ENCODE assay signal across 10 mouse cellular contexts in the genomic region with DNA sequence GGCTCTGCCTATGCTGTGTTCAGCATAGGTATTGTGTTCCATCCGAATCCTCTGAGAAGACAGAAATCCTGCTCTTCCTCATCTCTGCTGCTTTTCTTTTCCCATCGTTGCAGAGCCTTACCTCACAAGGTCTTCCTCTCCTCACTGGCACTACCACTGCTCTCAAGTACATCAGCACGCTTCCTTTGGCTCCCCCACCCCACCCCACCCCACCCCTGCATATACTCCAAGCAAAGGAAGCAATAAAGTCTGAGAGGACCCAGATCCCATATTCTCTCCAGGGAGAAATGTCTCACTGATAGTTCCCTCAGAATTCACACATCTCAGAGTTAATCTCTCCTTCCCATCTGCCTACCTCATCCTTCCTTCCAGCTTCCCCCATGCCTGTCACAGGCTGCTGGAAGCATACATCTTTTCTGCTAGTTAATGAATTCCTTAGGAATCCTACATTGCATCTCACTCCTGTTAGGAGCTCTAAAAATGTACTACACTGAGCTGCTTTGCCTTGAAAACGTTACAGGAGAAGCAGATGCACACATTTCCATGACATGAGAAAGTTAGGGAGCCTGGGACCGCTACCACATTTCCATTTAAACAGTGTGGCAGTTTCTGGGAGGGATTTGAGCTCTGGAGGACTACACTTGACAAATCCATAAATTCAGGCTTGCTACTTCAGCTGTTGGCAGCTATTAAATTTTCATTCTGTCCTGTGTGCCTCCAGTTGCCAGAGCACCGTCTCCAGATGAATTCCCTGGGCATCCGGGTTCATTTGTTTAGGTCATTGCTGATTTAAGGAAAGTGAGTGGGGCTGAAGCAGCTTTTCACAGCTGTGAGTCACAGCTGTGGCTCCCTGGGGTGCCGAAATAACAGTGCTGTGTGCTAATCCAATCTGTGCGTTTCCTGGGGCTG. TPM values are rescaled to one million over a fixed set of nuclear protein-coding genes. Genes with fewer than 3 reads are reported as not detected.
DNase-seq lines count a peak whose midpoint lies in the region; ATAC-seq and TF ChIP-seq lines count a peak whose summit lies in the region.
"Had no signal": no experiment of that assay in that cellular context is flagged by ENCODE, and none has a peak within 500 bp of the region (broad histone marks: within the 10 kb centered on the region; RNA-seq: fewer than 3 reads in every experiment).

No protein-coding gene starts in this region.

- H3K4me1 ChIP-seq in heart, postnatal 0 days (ENCODE audit: control insufficient read depth, insufficient read depth): no peaks in the 10 kb centered on the region
- peaks cover 16% of the 10 kb centered on the region for H3K4me1 ChIP-seq in midbrain, embryonic 14.5 days (ENCODE audit: control insufficient read depth, insufficient read depth, low read length)
- H3K4me1 ChIP-seq in cerebellum, adult 2 months (ENCODE audit: control insufficient read depth, insufficient read depth, low read length): no peaks in the 10 kb centered on the region
- H3K4me1 ChIP-seq: heart, embryonic 15.5 days had no signal

- peak; percentile 63 for DNase-seq in NIH3T3 (ENCODE audit: low read depth)
- DNase-seq in brain, embryonic 18.5 days (ENCODE audit: low read depth, low spot score): peak; percentile 69
- peak; percentile 18 for DNase-seq in heart, postnatal 0 days (ENCODE audit: low spot score)
- DNase-seq in midbrain, embryonic 14.5 days: peak; percentile 69
- DNase-seq in cerebellum, adult 2 months: no peak
- no peak for DNase-seq in spleen, postnatal 14 days (ENCODE audit: low spot score in 2 of 2)
- no peak for DNase-seq in cerebellum, adult 11-12 months
- no peak for DNase-seq in cerebellum, adult 18-20 months

- no peak for TF ChIP-seq CTCF in heart, postnatal 0 days (IDR thresholded peaks at IDR 0.05; ENCODE audit: low read depth)
- TF ChIP-seq CTCF in cerebellum, adult 2 months (IDR thresholded peaks at IDR 0.05; ENCODE audit: borderline replicate concordance, insufficient read depth, low read depth, low read length): no peak

- ATAC-seq in heart, postnatal 0 days (ENCODE audit: insufficient read depth, low read depth): no peak
- ATAC-seq in midbrain, embryonic 14.5 days (ENCODE audit: low FRiP score, low TSS enrichment): peak; percentile 24; the same call in 1 of the 2 replicates

- H3K4me2 ChIP-seq in heart, postnatal 0 days (ENCODE audit: low read depth, low read length): no peak overlapping the region
- H3K4me2 ChIP-seq in midbrain, embryonic 14.5 days (ENCODE audit: low read length): peak overlapping the region; percentile 42
- H3K4me2 ChIP-seq: heart, embryonic 15.5 days had no signal

- no peak overlapping the region for H3K27ac ChIP-seq in heart, postnatal 0 days (ENCODE audit: low read depth)
- H3K27ac ChIP-seq in midbrain, embryonic 14.5 days (replicated peaks; ENCODE audit: low read depth, low read length): peak overlapping the region; percentile 60
- no peak overlapping the region for H3K27ac ChIP-seq in cerebellum, adult 2 months (ENCODE audit: insufficient read depth, low read length)
- H3K27ac ChIP-seq: heart, embryonic 15.5 days had no signal

- no peak overlapping the region for H3K9ac ChIP-seq in heart, postnatal 0 days (replicated peaks; ENCODE audit: low read depth, low read length)
- H3K9ac ChIP-seq in midbrain, embryonic 14.5 days (replicated peaks; ENCODE audit: low read length): peak overlapping the region; percentile 23; the same call in 1 of the 2 replicates
- H3K9ac ChIP-seq: heart, embryonic 15.5 days had no signal

- no peaks in the 10 kb centered on the region for H3K36me3 ChIP-seq in heart, postnatal 0 days (replicated peaks; ENCODE audit: control insufficient read depth, insufficient read depth, low read length)
- no peaks in the 10 kb centered on the region for H3K36me3 ChIP-seq in midbrain, embryonic 14.5 days (ENCODE audit: control insufficient read depth, insufficient read depth, low read length)
- H3K36me3 ChIP-seq: heart, embryonic 15.5 days had no signal

- no peak overlapping the region for H3K4me3 ChIP-seq in heart, postnatal 0 days (ENCODE audit: low read depth, low read length)
- no peak overlapping the region for H3K4me3 ChIP-seq in midbrain, embryonic 14.5 days (replicated peaks; ENCODE audit: low read depth, low read length)
- no peak overlapping the region for H3K4me3 ChIP-seq in cerebellum, adult 2 months (replicated peaks; ENCODE audit: insufficient read depth, low read depth, low read length)
- H3K4me3 ChIP-seq: heart, embryonic 15.5 days had no signal

- H3K9me3 ChIP-seq in heart, postnatal 0 days (replicated peaks; ENCODE audit: control insufficient read depth, low read length): no peaks in the 10 kb centered on the region
- no peaks in the 10 kb centered on the region for H3K9me3 ChIP-seq in midbrain, embryonic 14.5 days (ENCODE audit: control insufficient read depth, low read length)
- H3K9me3 ChIP-seq: heart, embryonic 15.5 days had no signal

- WGBS in heart, postnatal 0 days: 22% methylated on average over 9 of the region's 9 CpGs
- WGBS in midbrain, embryonic 14.5 days: 25% methylated on average over 9 of the region's 9 CpGs
- 35% methylated on average over 9 of the region's 9 CpGs for WGBS in cerebellum, adult 2 months

- TF ChIP-seq POLR2A in cerebellum, adult 2 months (IDR thresholded peaks at IDR 0.05; ENCODE audit: borderline replicate concordance, insufficient read depth, low read length): no peak

- no peak for TF ChIP-seq EP300 in heart, postnatal 0 days (IDR thresholded peaks at IDR 0.05; ENCODE audit: low read depth)

- no peaks in the 10 kb centered on the region for H3K27me3 ChIP-seq in heart, postnatal 0 days (ENCODE audit: control insufficient read depth, insufficient read depth, low read length)
- no peaks in the 10 kb centered on the region for H3K27me3 ChIP-seq in midbrain, embryonic 14.5 days (ENCODE audit: control insufficient read depth, insufficient read depth, low read length)
- no peaks in the 10 kb centered on the region for H3K27me3 ChIP-seq in cerebellum, adult 2 months (ENCODE audit: control insufficient read depth, insufficient read depth, low read length)
- H3K27me3 ChIP-seq: heart, embryonic 15.5 days had no signal

RNA-seq across cellular contexts. Expression of a gene that starts 25.8 kb away (rescaled TPM):
- total RNA-seq in heart, postnatal 0 days (2014; rRNA removed; ENCODE audit: low replicate concordance): not detected in 2 replicates
- polyA plus RNA-seq in heart, postnatal 0 days (2015; fragmentation: Nextera tagmentation; extraction: Ambion mirVana): not detected in 2 replicates
- polyA plus RNA-seq in midbrain, embryonic 14.5 days (2014; fragmentation: Nextera tagmentation; extraction: Ambion mirVana): not detected in 2 replicates
- not detected in 2 replicates for polyA plus RNA-seq in cerebellum, adult 2 months (2012; rRNA removed)
- polyA plus RNA-seq: heart, embryonic 15.5 days; lung, embryonic 16.5 days had no signal

Comparison
In these comparisons a context has a peak if more than half of its experiments do, and no peak if none do; other contexts are left out.
1. DNase-seq: peak in NIH3T3 (single experiment), brain, embryonic 18.5 days (single experiment), heart, postnatal 0 days (single experiment) and midbrain, embryonic 14.5 days (single experiment); none in cerebellum, adult 2 months (0 of 2), spleen, postnatal 14 days (0 of 2), cerebellum, adult 11-12 months (single experiment) and cerebellum, adult 18-20 months (0 of 2).